ENCODE assay signal across 9 mouse cellular contexts in the genomic region with DNA sequence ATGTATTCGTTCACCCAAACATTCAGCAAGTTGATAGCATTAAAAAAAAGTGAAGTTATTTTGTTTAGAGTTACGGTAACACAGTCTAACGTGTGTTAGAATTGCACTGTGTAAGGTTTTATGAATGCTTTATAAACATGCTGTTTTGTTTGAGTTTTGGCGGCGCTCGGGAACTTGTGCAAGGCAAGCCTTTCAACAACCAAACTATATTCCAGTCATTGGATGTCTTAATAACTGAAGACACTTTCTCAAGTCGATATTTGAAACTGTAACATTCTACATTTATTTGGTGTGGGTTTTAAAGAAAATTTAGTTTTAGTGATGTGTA. TPM values are rescaled to one million over a fixed set of nuclear protein-coding genes. Genes with fewer than 3 reads are reported as not detected.
DNase-seq lines count a peak whose midpoint lies in the region; ATAC-seq lines count a peak whose summit lies in the region.
"Had no signal": no experiment of that assay in that cellular context is flagged by ENCODE, and none has a peak within 500 bp of the region (broad histone marks: within the 10 kb centered on the region; RNA-seq: fewer than 3 reads in every experiment).

No protein-coding gene starts in this region.

- 4% methylated on average over 7 of the region's 7 CpGs for WGBS in lung, embryonic 16.5 days
- WGBS in forebrain, embryonic 11.5 days = 11% methylated on average over 7 of the region's 7 CpGs
- WGBS in limb, embryonic 11.5 days = 20% methylated on average over 7 of the region's 7 CpGs

- DNase-seq in lung, postnatal 4 days = no peak
- DNase-seq in forebrain, embryonic 11.5 days (ENCODE audit: low spot score) = no peak
- no peak for DNase-seq in limb, embryonic 11.5 days (ENCODE audit: low spot score)
- peak; percentile 2 for DNase-seq in splenic B cell, adult 2 months (ENCODE audit: low read depth, low spot score)
- DNase-seq in cerebellum, adult 18-20 months = no peak
- no peak for DNase-seq in left cerebral cortex, adult 8-10 months (ENCODE audit: low spot score in 2 of 2)
- DNase-seq in kidney, postnatal 14 days = no peak
- DNase-seq: thymus, postnatal 14 days had no signal

- no peaks in the 10 kb centered on the region for H3K27me3 ChIP-seq in lung, embryonic 16.5 days (ENCODE audit: control insufficient read depth, insufficient read depth, low read depth, low read length)
- H3K27me3 ChIP-seq in forebrain, embryonic 11.5 days (ENCODE audit: control insufficient read depth, insufficient read depth, low read length) = no peaks in the 10 kb centered on the region
- H3K27me3 ChIP-seq in limb, embryonic 11.5 days (ENCODE audit: control insufficient read depth, insufficient read depth, low read length) = no peaks in the 10 kb centered on the region
- H3K27me3 ChIP-seq in splenic B cell, adult 2 months (ENCODE audit: control insufficient read depth, insufficient read depth, low read length, poor library complexity, severe bottlenecking) = 0 out of 2 replicates have a peak, but pooled peaks cover 2% of the 10 kb centered on the region

- peak overlapping the region; percentile 84 for H3K4me2 ChIP-seq in lung, embryonic 16.5 days (ENCODE audit: low read depth, low read length)
- H3K4me2 ChIP-seq in forebrain, embryonic 11.5 days (ENCODE audit: low read depth, low read length, severe bottlenecking) = peak overlapping the region; percentile 69
- H3K4me2 ChIP-seq in limb, embryonic 11.5 days (ENCODE audit: low read depth, severe bottlenecking) = peak overlapping the region; percentile 74

- H3K9me3 ChIP-seq in lung, embryonic 16.5 days (ENCODE audit: control insufficient read depth, low read length) = no peaks in the 10 kb centered on the region
- no peaks in the 10 kb centered on the region; the same call in 1 of the 2 replicates for H3K9me3 ChIP-seq in forebrain, embryonic 11.5 days (ENCODE audit: control insufficient read depth, low read length)
- H3K9me3 ChIP-seq in limb, embryonic 11.5 days (ENCODE audit: control insufficient read depth, low read length) = no peaks in the 10 kb centered on the region

- peak overlapping the region; percentile 92 for H3K4me3 ChIP-seq in lung, embryonic 16.5 days (ENCODE audit: low read length)
- peak overlapping the region; percentile 70 for H3K4me3 ChIP-seq in forebrain, embryonic 11.5 days (ENCODE audit: low read depth, low read length)
- H3K4me3 ChIP-seq in limb, embryonic 11.5 days (ENCODE audit: low read depth, low read length) = peak overlapping the region; percentile 64

- no peak overlapping the region; the same call in 1 of the 2 replicates for H3K27ac ChIP-seq in lung, embryonic 16.5 days (ENCODE audit: low read length)
- no peak overlapping the region for H3K27ac ChIP-seq in forebrain, embryonic 11.5 days (ENCODE audit: low read depth, low read length)
- no peak overlapping the region for H3K27ac ChIP-seq in limb, embryonic 11.5 days (replicated peaks; ENCODE audit: low read depth, low read length)

- ATAC-seq in lung, embryonic 16.5 days (ENCODE audit: low read depth) = no peak
- no peak for ATAC-seq in forebrain, embryonic 11.5 days (replicated peaks; ENCODE audit: low FRiP score)
- no peak for ATAC-seq in limb, embryonic 11.5 days (ENCODE audit: insufficient number of reproducible peaks, low FRiP score, low TSS enrichment, low read depth)

- peaks cover 20% of the 10 kb centered on the region for H3K4me1 ChIP-seq in lung, embryonic 16.5 days (replicated peaks; ENCODE audit: control insufficient read depth, insufficient read depth, low read length)
- peaks cover 4% of the 10 kb centered on the region; the same call in 1 of the 2 replicates for H3K4me1 ChIP-seq in forebrain, embryonic 11.5 days (replicated peaks; ENCODE audit: control insufficient read depth, insufficient read depth, low read length)
- H3K4me1 ChIP-seq in limb, embryonic 11.5 days (ENCODE audit: control insufficient read depth, insufficient read depth, low read length) = peaks cover 6% of the 10 kb centered on the region

- H3K9ac ChIP-seq in lung, embryonic 16.5 days (ENCODE audit: low read length) = peak overlapping the region; percentile 95
- H3K9ac ChIP-seq in forebrain, embryonic 11.5 days (ENCODE audit: low read length) = peak overlapping the region; percentile 83; the same call in 1 of the 2 replicates
- H3K9ac ChIP-seq in limb, embryonic 11.5 days (ENCODE audit: low read length) = peak overlapping the region; percentile 68; the same call in 1 of the 2 replicates

- H3K36me3 ChIP-seq in lung, embryonic 16.5 days (ENCODE audit: control insufficient read depth, insufficient read depth, low read length) = no peaks in the 10 kb centered on the region
- no peaks in the 10 kb centered on the region for H3K36me3 ChIP-seq in forebrain, embryonic 11.5 days (ENCODE audit: control insufficient read depth, insufficient read depth, low read length)
- H3K36me3 ChIP-seq in limb, embryonic 11.5 days (ENCODE audit: control insufficient read depth, insufficient read depth, low read length) = no peaks in the 10 kb centered on the region
- H3K36me3 ChIP-seq in splenic B cell, adult 2 months (ENCODE audit: control insufficient read depth, insufficient read depth, low read length, poor library complexity, severe bottlenecking) = no peaks in the 10 kb centered on the region

RNA-seq across cellular contexts. Expression of gene Dcbld1, which starts 1.2 kb away (rescaled TPM):
- 27.6 and 27.8 TPM in 2 replicates for polyA plus RNA-seq in lung, embryonic 16.5 days (2015; fragmentation: Nextera tagmentation; extraction: Ambion mirVana)
- polyA plus RNA-seq in forebrain, embryonic 11.5 days (2014; fragmentation: Nextera tagmentation; extraction: Ambion mirVana) = 22.0 and 23.9 TPM in 2 replicates
- polyA plus RNA-seq in limb, embryonic 11.5 days (2014; fragmentation: Nextera tagmentation; extraction: Ambion mirVana) = 21.9 and 26.4 TPM in 2 replicates
- total RNA-seq in left cerebral cortex, adult 8-10 months (2022) = 1 to 10 TPM; 6.4 to 8.4 (median 7.3) TPM

RNA-seq across cellular contexts. Expression of gene Ros1, which starts 39.6 kb away (rescaled TPM):
- 0.23 and 0.39 TPM in 2 replicates for polyA plus RNA-seq in lung, embryonic 16.5 days (2015; fragmentation: Nextera tagmentation; extraction: Ambion mirVana)
- polyA plus RNA-seq in forebrain, embryonic 11.5 days (2014; fragmentation: Nextera tagmentation; extraction: Ambion mirVana) = not detected in 2 replicates
- polyA plus RNA-seq in limb, embryonic 11.5 days (2014; fragmentation: Nextera tagmentation; extraction: Ambion mirVana) = not detected in 2 replicates
- not detected for total RNA-seq in left cerebral cortex, adult 8-10 months (2022)
